Mouse (Mus musculus) C2C12 (cell line): ENCODE results near the gene Phip.

Experiments
- CEBPB ChIP-seq: IDR thresholded peaks from one replicate; pipeline ENCODE4 v1.6.1; 2011; ENCODE audit warnings: low read depth, mild to moderate bottlenecking, control low read depth, moderate library complexity
- CTCF ChIP-seq: IDR thresholded peaks from one replicate; pipeline ENCODE4 v1.5.1; 2011; ENCODE audit not compliant: control insufficient read depth, insufficient read depth, insufficient read length
- FOSL1 ChIP-seq: IDR thresholded peaks from one replicate; pipeline ENCODE4 v1.8.0; 2011; ENCODE audit warnings: mild to moderate bottlenecking, low read length; ENCODE audit not compliant: poor library complexity, insufficient read depth, severe bottlenecking
- MAX ChIP-seq: IDR thresholded peaks from one replicate; pipeline ENCODE4 v1.6.1; 2011; ENCODE audit warnings: mild to moderate bottlenecking, control low read depth
- MYOD1 ChIP-seq: IDR thresholded peaks from one replicate; pipeline ENCODE4 v1.6.1; 2011; ENCODE audit warnings: low read depth; ENCODE audit not compliant: control insufficient read depth, insufficient read length
- USF1 ChIP-seq: IDR thresholded peaks from one replicate; pipeline ENCODE4 v1.6.1; 2011; ENCODE audit warnings: low read depth, mild to moderate bottlenecking, control low read depth, moderate library complexity

DNA sequence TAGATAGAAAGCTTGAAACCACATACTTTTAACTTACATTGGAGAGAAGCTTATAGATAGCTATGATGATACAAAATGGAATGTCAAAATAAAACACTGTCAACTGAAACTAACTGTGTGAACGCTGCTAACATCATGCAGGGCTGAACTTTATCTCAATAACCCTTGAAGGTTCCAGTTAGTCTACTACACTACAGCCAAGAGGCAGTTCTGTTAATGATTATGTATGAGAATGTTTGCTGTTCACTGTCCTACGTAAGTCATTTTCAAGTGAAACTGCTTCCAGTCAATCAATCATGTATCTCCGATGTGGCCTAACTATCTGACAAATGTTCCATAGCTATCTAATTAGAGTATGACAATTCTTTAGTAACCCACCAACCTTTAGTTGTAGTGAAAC lies 107.6 kb downstream of the Phip start:
- TF ChIP-seq CTCF: no peak
- no peak for TF ChIP-seq MYOD1
- no peak for TF ChIP-seq MAX
- TF ChIP-seq USF1: no peak
- TF ChIP-seq FOSL1: no peak
- no peak for TF ChIP-seq CEBPB
